Mouse (Mus musculus) kidney, adult 2 months (tissue): Measurements from ENCODE around the gene Medag. TPM values are rescaled to one million over a fixed set of nuclear protein-coding genes. Genes with fewer than 3 reads are reported as not detected.

Experiments
- DNase-seq: peaks from one replicate; pipeline ENCODE4 v3.0.0; 2021
- H3K27ac ChIP-seq: fragments of 200-500 bp; 2 replicates; pipeline ENCODE4 v1.5.1; 2012; ENCODE audit warnings: low read depth, low read length, control low read depth, inconsistent platforms; ENCODE audit not compliant: insufficient read depth
- H3K27me3 ChIP-seq: fragments of 200-500 bp; replicated peaks from 2 replicates; pipeline ENCODE4 v1.6.1; 2012; ENCODE audit warnings: mild to moderate bottlenecking, moderate library complexity, low read length, inconsistent platforms; ENCODE audit not compliant: control insufficient read depth, insufficient read depth
- H3K36me3 ChIP-seq: fragments of 200-500 bp; 2 replicates; pipeline ENCODE4 v1.6.1; 2012; ENCODE audit warnings: mild to moderate bottlenecking, moderate library complexity, low read length, inconsistent platforms; ENCODE audit not compliant: control insufficient read depth, insufficient read depth
- H3K4me1 ChIP-seq: fragments of 200-500 bp; 2 replicates; pipeline ENCODE4 v1.6.1; 2011; ENCODE audit warnings: low read length; ENCODE audit not compliant: control insufficient read depth, insufficient read depth
- H3K4me3 ChIP-seq: fragments of 200-500 bp; 2 replicates; pipeline ENCODE4 v1.5.1; 2011; ENCODE audit warnings: mild to moderate bottlenecking, low read depth, low read length, control low read depth; ENCODE audit not compliant: insufficient read depth
- CTCF ChIP-seq: fragments of 200-500 bp; conservative IDR thresholded peaks from 2 replicates; pipeline ENCODE4 v1.5.1; 2011; ENCODE audit warnings: low read depth, mild to moderate bottlenecking, control low read depth, low read length, moderate library complexity, mixed read lengths; ENCODE audit not compliant: insufficient read depth, insufficient read length
- POLR2A ChIP-seq: fragments of 200-500 bp; IDR thresholded peaks from one replicate; pipeline ENCODE4 v1.6.1; 2011; ENCODE audit warnings: low read depth, low read length, control low read depth
- WGBS: fragments of 180-500 bp; shearing (Covaris S2); methylation state at CpG from one replicate; pipeline ENCODE4 v1.1.7; 2018; 5-methylcytosine and 5-hydroxymethylcytosine counted together
- polyA plus RNA-seq: library from polyadenylated mRNA; depleted of rRNA; stranded (reverse); fragments of >200 nt; gene quantifications from 2 replicates; pipeline ENCODE4 v1.2.3, GENCODE M21; 2012

Gene Medag
- polyA plus RNA-seq, 1 experiment: 0.61 TPM

GRCm38 (mm10) chr5:149369373-149370035, 42.0 kb upstream of the Medag start:
- DNase-seq: no peak
- no peak for TF ChIP-seq CTCF
- no peak for TF ChIP-seq POLR2A
- H3K36me3 ChIP-seq: no peaks in the 10 kb centered on the region
- H3K27ac ChIP-seq: no peak overlapping the region
- no peaks in the 10 kb centered on the region for H3K27me3 ChIP-seq
- no peak overlapping the region for H3K4me3 ChIP-seq
- 79% methylated on average over 21 of the region's 21 CpGs for WGBS
- no peaks in the 10 kb centered on the region for H3K4me1 ChIP-seq

DNA sequence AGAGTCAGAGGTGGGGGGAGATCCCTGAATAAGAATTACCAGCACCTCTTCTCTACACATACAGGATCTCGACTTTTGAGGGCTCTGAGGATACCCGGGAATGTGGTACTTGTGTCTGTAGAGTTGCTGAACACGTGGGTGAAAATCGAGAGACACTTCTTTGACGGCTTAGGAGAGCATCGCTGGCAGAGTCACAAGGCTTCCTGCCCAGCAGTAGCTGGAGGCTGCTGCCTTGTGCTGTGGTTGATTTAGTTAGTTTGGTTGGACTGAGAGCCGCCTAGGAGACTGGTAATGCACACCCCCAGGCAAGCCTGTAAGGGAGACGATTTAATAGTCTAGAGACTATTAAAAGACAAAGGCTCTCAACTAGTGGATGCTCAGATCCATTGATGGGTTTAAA, 39.5 kb upstream of the Medag start:
- H3K4me3 ChIP-seq: no peak overlapping the region
- no peaks in the 10 kb centered on the region for H3K27me3 ChIP-seq
- TF ChIP-seq POLR2A: no peak
- TF ChIP-seq CTCF: no peak
- no peak overlapping the region for H3K27ac ChIP-seq
- DNase-seq: no peak
- no peaks in the 10 kb centered on the region; the same call in 1 of the 2 replicates for H3K4me1 ChIP-seq
- H3K36me3 ChIP-seq: no peaks in the 10 kb centered on the region
- WGBS: 84% methylated on average over 8 of the region's 8 CpGs

- no peak for DNase-seq
- WGBS: 8% methylated on average over 9 of the region's 9 CpGs
- Histone ChIP-seq H3K27me3 (no peaks in the 10 kb centered on the region), H3K4me1 (no peaks in the 10 kb centered on the region; the same call in 1 of the 2 replicates), H3K27ac (no peak overlapping the region), H3K4me3 (no peak overlapping the region), H3K36me3 (no peaks in the 10 kb centered on the region)
- TF ChIP-seq POLR2A (no peak), CTCF (no peak)
Observed at GRCm38 (mm10) chr5:149373224-149373623, 38.3 kb upstream of the Medag start.

- no peaks in the 10 kb centered on the region for H3K27me3 ChIP-seq
- H3K27ac ChIP-seq: no peak overlapping the region
- no peak for DNase-seq
- H3K4me1 ChIP-seq: no peaks in the 10 kb centered on the region; the same call in 1 of the 2 replicates
- TF ChIP-seq POLR2A (no peak), CTCF (no peak)
- H3K4me3 ChIP-seq: no peak overlapping the region
- no peaks in the 10 kb centered on the region for H3K36me3 ChIP-seq
- 20% methylated on average over 7 of the region's 7 CpGs for WGBS
Observed at GRCm38 (mm10) chr5:149374026-149374425, 37.5 kb upstream of the Medag start.

DNA sequence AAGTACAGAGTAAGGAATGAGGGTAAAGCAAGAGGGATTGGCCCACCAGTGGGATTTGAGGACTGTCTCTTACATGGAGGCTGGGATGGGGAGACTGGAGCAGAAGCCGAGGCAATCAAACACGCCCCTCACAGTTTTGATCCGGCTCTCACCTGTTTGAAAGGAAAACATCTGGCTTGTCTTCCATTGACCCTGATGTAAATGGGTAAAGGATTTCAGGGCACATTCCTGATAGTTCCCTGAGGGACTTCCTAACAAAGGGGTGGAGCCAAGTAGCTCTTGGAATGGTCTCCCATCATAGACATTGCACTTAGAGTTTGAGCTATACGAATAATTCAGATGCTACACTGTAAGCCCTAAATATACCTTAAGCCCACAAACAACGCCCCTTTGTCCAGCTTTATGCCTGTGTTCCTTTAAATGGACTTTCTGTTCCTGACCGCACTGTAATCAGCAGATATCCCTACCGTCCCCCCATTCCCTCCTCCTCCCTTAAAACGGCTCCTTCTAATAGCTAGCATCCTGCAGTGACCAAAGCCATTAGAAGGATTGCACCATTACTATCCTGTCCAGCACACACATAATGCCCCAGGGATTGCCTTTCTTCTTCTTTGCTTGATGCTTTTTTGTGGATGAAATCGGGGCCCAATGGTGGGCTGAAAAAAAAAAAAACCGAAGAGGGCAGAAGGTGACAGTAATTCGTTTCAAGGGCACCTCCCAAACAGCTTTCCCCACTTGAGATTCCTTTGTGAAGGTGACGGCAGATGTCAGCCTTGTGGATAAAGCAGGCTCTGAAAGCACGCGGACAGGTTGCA, 36.3 kb upstream of the Medag start:
- no peak for DNase-seq
- H3K27me3 ChIP-seq: no peaks in the 10 kb centered on the region
- WGBS: 53% methylated on average over 14 of the region's 14 CpGs
- H3K4me1 ChIP-seq: no peaks in the 10 kb centered on the region; the same call in 1 of the 2 replicates
- no peak overlapping the region for H3K27ac ChIP-seq
- TF ChIP-seq CTCF: no peak
- no peak for TF ChIP-seq POLR2A
- H3K4me3 ChIP-seq: no peak overlapping the region
- H3K36me3 ChIP-seq: no peaks in the 10 kb centered on the region

GRCm38 (mm10) chr5:149375889-149376212, 35.7 kb upstream of the Medag start:
- DNase-seq: peak; percentile 83
- no peak overlapping the region for H3K4me3 ChIP-seq
- H3K36me3 ChIP-seq: no peaks in the 10 kb centered on the region
- no peak overlapping the region for H3K27ac ChIP-seq
- H3K4me1 ChIP-seq: no peaks in the 10 kb centered on the region; the same call in 1 of the 2 replicates
- TF ChIP-seq POLR2A (no peak), CTCF (peak; percentile 93)
- WGBS: 1% methylated on average over 8 of the region's 8 CpGs
- no peaks in the 10 kb centered on the region for H3K27me3 ChIP-seq

DNA sequence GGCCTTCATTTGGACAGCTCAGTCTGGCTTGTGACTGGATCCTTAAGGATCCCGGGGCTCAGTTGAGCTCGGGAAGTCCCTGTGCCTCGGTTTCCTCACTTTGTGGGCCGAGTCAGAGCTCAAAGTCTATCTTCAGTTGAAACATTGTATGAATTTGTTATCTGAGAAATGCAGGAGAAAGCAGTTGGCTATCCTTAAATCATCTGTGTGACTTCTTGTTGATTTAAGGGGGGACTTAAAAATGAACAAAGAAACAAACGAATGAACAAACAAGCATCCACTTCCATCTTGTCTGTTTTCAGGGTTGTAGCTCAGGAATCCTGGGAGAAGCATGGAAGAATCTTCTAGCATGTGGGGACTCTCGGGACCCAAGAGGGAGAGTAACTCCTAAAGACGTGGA, 35.2 kb upstream of the Medag start:
- WGBS: 67% methylated on average over 7 of the region's 7 CpGs
- Histone ChIP-seq H3K4me1 (no peaks in the 10 kb centered on the region; the same call in 1 of the 2 replicates), H3K27ac (no peak overlapping the region), H3K36me3 (no peaks in the 10 kb centered on the region), H3K4me3 (no peak overlapping the region), H3K27me3 (no peaks in the 10 kb centered on the region)
- TF ChIP-seq POLR2A (no peak), CTCF (no peak)
- DNase-seq: no peak
